Mouse (Mus musculus) urinary bladder, postnatal 14 days (tissue): Measurements from ENCODE around the gene Chrdl2.

Experiments
- DNase-seq: peaks from one replicate; pipeline ENCODE4 v3.0.0; 2021; ENCODE audit warnings: low spot score

Gene Chrdl2

DNA sequence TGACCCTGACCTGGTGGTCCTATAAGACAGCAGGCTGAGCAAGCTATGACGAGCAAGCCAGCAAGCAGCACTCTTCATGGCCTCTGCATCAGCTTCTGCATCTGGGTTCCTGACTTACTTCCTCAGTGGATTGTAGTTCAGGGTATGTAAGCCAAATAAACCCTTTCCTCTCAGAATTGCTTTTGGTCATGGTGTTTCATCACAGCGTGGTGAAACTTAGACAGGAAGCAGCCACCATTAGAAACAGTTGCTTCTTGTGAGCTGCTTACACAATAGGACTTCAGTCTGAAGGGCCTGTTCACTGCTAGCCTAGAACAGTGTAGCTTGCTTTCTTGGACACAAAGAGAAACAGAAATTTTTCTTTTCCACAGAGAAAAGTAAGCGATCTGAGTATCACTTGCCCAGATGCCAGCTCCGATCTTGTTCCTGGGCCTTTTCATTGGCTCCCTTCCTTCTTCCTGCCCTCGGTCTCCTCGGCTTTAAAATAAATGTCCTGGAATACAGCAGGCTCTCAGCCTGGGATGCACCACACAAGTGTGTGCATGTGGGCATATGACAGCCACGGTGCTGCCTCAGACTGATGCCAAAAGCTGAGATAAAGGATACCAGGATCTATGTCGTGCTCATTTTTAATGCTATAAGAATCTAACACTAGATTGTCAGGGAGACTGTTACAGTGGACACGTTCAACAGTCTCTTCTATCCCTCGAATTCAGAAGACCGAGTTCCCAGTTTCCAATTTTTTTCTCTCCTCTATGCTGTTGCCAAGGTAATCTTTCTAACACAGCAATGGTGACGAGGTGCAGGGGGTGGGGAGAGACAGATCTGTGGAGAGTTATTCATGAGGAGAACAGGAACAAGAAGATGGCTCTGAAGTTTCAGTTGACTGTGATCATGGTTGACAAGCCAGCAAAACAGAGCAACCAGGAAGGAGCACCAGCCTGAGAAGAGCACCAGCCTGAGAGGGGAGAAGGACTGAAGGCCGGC is 23.4 kb upstream of the Chrdl2 start:
- DNase-seq: no peak

GRCm38 (mm10) chr7:99988725-99989124 is 17.2 kb upstream of the Chrdl2 start:
- DNase-seq: peak; percentile 75

DNA sequence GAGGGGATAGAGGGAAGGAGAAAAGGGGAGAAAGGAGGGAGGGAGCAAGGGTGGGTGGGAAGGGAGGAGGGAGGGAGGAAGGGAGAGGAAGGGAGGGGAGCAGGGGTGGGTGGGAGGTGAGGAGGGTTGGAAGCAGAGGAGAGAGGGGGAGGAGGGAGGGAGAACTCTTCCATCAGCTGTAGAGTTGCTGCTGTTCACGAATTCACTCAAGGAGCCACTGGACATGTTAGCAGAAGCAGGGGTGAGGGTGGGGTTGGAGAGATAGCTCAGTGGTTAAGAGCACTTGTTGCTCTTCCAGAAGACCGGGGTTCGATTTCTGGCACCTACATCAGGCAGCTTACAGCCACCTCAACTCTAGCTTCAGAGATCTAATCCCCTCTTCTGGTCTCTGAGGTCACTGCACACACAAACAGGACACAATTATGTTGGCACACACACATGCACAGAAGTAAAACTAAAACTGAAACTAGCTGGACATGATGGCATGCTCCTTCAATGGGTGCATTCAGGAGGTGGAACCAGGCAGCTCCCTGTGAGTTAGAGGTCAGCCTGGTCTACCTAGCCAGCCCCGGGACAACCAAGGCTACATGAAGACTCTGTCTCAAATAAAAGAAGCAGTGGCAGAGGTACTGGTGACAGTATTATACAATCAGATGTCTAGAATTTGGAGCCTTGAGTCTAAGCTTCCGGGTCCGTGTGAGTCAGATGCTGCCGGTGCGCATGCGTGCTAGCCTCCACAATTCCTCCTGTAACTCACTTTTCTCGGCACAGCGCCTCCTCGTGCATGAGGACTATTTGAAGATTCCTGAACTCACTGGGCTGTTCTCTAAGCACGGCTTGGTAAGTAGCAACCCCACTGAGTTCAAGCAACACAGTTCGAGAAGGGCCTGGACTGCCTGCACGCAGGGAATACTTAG is 15.9 kb upstream of the Chrdl2 start:
- DNase-seq: peak; percentile 29

- no peak for DNase-seq
Measured at GRCm38 (mm10) chr7:99990990-99991707, 14.8 kb upstream of the Chrdl2 start.

- no peak for DNase-seq
Measured at GRCm38 (mm10) chr7:99993159-99993558, 12.8 kb upstream of the Chrdl2 start.

DNA sequence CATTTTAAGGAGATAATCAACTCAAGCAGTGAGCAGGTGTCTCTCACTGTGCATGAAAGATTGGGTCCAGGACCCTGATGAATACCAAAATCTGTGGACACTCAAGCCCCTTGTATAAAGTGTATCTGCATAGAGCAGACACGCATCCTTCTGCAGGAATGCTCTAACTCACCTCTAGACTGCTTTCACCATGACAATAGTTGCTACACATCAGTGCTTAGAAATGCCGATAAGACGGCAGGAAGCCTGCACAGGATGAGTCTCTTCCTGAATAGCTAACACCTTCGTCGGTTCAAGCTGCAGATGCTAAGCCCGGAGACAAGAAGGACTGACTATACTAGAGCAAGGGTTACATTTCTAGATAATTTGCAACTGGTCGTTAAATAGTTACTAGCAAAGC is 10.8 kb upstream of the Chrdl2 start:
- no peak for DNase-seq

- no peak for DNase-seq
Measured at GRCm38 (mm10) chr7:99998668-99999067, 7.3 kb upstream of the Chrdl2 start.

GRCm38 (mm10) chr7:100003781-100004180 is 2.2 kb upstream of the Chrdl2 start:
- DNase-seq: peak; percentile 42

DNA sequence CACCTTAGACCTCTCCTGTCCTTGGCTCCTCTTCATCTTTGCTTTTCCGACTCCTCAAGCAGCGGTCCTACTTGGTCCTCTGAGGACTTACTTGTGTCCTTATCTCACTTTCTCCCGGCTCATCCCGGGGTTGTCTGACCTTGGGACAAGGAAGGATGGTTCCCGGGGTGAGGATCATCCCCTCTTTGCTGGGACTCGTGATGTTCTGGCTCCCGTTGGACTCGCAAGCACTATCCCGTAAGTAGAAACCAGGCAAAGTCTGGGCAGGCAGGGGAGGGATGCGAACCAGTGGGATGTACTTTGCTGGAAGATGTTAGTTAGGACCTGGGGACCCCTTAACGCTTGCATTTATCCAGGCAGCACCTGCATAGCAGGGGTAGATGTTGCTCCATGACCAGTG is 439 bp downstream of the Chrdl2 start:
- no peak for DNase-seq

- no peak for DNase-seq
Measured at GRCm38 (mm10) chr7:100008765-100009164, 2.8 kb downstream of the Chrdl2 start.

GRCm38 (mm10) chr7:100009640-100010039 is 3.7 kb downstream of the Chrdl2 start:
- peak; percentile 67 for DNase-seq

- no peak for DNase-seq
Measured at GRCm38 (mm10) chr7:100010711-100011110, 4.7 kb downstream of the Chrdl2 start.

- no peak for DNase-seq
Measured at GRCm38 (mm10) chr7:100012085-100012484, 6.1 kb downstream of the Chrdl2 start.

DNA sequence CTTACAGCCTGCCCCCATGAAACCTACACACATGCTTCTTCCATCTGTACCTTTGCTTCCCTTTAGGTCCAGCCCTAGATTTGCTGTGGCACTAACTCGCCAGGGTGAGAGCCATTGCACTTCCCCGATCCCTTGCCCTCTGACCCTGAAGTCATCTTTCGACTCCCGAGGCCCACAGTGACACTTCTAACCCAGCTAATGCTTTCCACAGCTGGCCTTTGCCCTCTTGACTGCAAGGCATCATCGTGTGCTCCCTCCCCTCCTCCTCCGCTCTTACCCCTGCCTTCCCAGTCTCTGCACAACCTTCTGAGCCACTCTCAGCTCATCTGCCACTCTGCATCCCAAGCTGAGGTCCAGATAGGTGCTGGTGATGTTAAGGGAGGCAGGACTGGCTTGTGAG is 6.5 kb downstream of the Chrdl2 start:
- DNase-seq: no peak

DNA sequence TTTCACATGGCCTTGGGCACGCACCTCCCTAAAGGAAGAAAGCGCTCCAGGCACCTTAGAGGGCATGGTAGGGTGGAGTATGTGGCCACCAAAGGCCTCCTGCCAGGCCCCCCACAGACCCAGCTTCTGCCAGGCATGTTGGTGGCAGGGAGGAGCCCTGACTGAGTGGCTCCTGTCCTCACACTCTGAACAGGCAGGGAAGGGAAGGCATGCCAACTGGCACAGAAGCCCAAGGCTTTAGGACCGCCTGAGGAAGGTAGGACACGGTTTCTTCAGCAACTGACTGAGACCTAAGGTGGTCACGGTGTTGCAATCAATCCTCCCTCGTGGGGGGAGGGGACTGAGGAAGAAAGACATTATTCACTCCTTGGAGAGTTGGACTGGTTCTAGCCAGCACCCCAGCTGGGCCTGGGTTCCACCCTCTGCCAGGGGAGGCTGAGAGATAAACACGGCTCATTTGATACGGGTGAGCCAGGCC is 8.2 kb downstream of the Chrdl2 start:
- DNase-seq: peak; percentile 24

GRCm38 (mm10) chr7:100017056-100017455 is 11.1 kb downstream of the Chrdl2 start:
- no peak for DNase-seq

DNA sequence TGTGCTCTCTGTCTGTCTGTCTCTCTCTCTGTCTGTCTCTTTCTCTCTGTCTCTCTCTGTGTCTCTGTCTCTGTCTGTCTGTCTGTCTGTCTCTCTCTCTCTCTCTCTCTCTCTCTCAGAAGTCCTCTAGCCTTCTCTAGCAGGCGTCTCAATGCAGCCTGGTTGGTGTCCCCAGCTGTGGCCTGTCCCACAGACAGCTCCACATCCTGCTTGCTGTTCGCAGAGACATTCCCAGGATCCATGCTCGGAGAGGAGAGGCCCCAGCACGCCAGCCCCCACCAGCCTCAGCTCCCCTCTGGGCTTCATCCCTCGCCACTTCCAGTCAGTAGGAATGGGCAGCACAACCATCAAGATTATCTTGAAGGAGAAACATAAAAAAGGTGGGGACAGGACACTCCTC is 21.4 kb downstream of the Chrdl2 start:
- DNase-seq: no peak

DNA sequence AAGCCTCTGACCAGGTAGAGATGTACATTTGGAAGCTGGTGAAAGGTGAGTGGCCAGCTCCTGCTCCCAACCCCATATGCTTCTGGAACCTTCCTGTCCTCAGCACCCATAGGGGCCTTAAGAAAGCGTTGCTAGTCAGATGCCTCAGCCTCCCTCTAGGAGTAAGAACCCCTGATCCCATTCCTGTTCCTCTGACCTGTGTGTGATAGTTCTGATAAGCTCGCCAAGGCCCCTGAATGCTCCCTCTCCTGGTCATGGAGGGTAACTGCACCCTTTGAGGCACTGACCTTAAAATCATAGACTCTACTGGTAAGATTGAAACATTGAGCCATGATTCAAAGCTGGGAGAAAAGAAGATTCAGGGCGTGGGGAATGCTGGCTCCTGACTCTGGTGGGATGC is 23.3 kb downstream of the Chrdl2 start:
- no peak for DNase-seq

DNA sequence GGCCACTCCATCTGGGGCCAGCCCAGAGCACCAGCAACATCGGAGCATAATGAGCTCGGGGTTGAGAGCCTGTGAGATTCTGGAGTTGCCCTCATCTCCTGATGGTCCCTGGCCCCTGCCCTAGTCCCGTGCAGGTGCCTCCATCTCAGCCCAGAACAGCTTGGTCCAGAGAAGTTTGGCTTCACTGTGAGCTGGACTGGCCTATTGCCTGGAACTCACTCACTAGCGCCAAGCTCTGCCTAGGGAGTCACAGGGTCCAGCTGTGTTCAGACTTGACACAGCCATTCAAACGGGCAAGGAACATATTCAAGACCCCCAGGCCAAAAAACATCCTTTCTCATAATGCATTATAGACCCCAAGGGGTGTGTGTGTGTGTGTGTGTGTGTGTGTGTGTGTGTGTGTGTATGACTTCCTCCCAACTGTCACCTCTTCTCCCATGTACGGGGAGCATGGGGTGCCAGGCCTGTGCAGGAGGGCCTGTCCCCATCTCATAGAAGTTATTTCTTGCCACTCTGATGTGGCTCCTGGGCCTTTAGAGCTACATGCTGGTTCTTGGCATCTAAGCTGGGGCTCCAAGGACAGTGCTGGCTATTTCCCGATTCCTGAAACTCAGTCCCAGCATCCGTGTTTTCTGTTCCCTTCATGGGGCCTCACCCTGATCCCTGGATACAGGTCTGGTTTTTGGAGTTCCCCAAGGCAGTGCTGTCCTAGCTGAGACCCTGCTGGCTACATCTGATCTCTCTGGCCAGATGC is 25.2 kb downstream of the Chrdl2 start:
- DNase-seq: no peak

DNA sequence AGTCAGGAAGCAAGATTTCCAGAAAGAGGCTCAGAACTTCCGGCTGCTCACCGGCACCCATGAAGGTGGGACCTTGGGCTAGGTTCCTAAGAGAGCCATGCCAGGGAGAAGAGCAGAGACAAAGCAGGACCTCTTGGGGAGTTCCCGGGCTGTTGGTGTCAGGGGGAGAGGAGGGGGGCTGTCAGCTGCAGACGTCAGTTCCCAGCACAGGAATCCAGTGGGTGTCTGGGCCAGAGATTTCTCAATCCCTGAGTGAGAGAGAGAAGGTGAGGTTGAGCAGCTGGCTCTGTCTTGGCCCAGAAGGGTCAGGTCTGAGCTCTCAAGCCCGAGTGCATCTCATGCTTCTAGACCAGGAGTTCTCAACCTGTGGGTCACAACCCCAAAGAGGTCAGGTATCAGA is 27.7 kb downstream of the Chrdl2 start:
- no peak for DNase-seq

DNA sequence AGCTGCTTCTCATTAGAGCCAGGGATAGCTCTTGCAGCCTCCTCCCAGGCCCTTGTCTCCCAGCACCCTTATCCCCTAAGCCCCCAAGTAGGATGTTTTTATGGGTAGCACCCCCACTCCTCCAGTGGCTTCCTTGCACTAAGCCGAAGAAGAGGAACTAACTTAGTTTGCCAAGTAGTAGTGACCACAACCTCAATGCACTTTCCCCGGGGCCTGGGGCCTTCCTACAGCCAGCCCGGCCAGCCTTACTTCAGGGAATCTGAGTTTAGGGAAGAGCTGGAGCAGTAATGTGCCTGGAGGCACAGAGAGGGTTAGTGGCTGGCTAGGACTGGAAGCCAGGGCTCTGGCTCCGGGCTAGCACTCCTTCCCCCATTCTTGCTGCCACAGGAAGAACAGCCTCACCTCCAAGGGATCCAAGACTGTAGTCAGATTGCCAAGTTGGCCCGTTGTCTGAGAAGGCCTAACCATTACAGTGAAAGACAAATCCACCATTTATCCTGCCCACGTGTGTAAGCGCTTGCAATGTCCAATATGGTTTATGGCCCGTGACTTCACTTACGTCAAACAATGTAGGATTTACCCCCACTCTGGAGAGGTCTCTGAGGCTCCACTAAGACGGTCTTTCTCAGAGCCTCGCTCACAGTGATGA is 29.0 kb downstream of the Chrdl2 start:
- DNase-seq: no peak
